Mouse (Mus musculus): Measurements from ENCODE around the gene Tmem44. TPM values are rescaled to one million over a fixed set of nuclear protein-coding genes. Genes with fewer than 3 reads are reported as not detected.

The Tmem44 gene
- polyA plus RNA-seq, 1 experiment, result not detected

DNA sequence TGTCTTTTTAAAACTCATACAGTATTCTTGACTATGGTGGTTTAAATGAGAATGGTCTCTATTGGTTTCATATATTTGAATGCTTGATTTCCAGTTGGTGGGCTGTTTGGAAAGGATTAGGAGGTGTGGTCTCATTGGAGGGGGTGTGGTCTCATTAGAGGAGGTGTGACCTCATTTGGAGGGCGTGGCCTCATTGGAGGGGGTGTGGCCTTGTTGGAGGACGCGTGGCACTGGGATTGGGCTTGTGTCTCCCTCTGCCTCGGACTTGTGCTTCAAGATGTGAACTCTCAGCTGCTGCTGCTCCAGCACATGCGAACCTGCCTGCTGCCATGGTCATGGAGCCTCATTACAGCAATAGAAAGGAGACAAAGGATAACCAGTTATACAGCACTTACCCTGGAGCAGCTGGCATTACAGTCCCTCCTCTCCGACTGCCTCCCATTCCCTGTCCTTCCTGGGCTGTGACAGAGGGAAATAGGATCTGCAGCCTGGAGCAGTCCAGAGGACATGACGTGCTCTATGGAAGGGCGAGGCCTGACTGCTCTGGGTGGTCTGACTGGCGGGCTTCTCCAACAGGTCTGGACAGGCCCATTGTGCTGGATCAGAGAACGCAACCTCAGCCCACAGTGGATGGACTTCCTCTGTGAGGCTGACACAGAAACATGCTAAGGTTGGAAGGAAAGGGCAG lies 28.2 kb downstream of the Tmem44 start:
- H3K27ac ChIP-seq (ENCODE audit: insufficient read depth, low read depth, low read length), result no peak overlapping the region
- no peak overlapping the region for H3K4me3 ChIP-seq (ENCODE audit: insufficient read depth, low read length)
- TF ChIP-seq POLR2A (IDR thresholded peaks at IDR 0.05; ENCODE audit: borderline replicate concordance, low read depth, low read length), result no peak
- no peak for TF ChIP-seq CTCF (IDR thresholded peaks at IDR 0.05; ENCODE audit: low read depth, low read length)
- H3K4me1 ChIP-seq (ENCODE audit: control insufficient read depth, insufficient read depth, low read length), result peaks cover 6% of the 10 kb centered on the region

DNA sequence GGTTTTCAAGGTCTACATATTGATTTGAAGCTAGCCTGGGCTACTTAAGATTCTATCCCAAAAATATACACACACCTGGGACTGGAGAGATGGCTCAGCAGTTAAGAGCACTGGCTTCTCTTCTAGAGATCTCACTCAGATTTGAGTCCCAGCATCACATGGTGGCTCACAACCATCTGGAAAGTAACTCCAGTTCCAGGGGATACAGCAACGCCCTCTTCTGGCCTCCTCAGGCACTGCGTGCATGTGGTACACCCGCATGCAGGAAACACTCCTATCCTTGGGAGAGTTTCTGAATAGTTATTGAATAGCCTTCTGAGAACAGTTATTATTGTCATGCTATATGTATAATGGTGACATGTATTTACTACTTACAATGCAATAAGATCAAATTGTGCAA lies 29.5 kb downstream of the Tmem44 start:
- Histone ChIP-seq H3K4me1 (ENCODE audit: control insufficient read depth, insufficient read depth, low read length) (peaks cover 6% of the 10 kb centered on the region), H3K27ac (ENCODE audit: insufficient read depth, low read depth, low read length) (no peak overlapping the region), H3K4me3 (ENCODE audit: insufficient read depth, low read length) (no peak overlapping the region)
- TF ChIP-seq POLR2A (IDR thresholded peaks at IDR 0.05; ENCODE audit: borderline replicate concordance, low read depth, low read length) (no peak), CTCF (IDR thresholded peaks at IDR 0.05; ENCODE audit: low read depth, low read length) (peak; percentile 37; the same call in 1 of the 2 replicates)

DNA sequence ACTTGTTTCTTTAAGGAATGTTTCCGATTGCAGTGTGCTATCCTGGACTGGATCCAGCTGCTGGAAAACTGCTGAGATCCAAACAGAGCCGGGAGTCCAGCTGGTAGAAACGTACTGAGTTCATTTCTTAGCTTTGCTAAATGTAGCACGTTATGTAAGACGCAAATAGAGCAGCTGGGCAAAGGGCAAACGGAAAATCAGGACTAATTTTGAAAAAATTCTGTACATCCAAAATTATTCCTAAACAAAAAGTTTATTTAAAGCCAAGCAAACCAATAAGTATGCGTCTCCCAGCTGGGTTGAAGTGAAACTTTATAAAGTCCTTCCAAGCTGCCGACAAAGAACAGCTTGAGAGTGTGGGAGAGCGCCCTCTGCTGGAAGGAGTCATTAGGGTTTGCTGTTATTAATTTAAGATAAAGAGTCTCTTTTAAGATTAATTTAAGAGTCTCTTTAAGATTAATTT lies 30.2 kb downstream of the Tmem44 start:
- TF ChIP-seq POLR2A (IDR thresholded peaks at IDR 0.05; ENCODE audit: borderline replicate concordance, low read depth, low read length), result no peak
- TF ChIP-seq CTCF (IDR thresholded peaks at IDR 0.05; ENCODE audit: low read depth, low read length), result peak; percentile 43
- Histone ChIP-seq H3K4me3 (ENCODE audit: insufficient read depth, low read length) (peak overlapping the region; percentile 28), H3K27ac (ENCODE audit: insufficient read depth, low read depth, low read length) (no peak overlapping the region), H3K4me1 (ENCODE audit: control insufficient read depth, insufficient read depth, low read length) (peaks cover 6% of the 10 kb centered on the region)

DNA sequence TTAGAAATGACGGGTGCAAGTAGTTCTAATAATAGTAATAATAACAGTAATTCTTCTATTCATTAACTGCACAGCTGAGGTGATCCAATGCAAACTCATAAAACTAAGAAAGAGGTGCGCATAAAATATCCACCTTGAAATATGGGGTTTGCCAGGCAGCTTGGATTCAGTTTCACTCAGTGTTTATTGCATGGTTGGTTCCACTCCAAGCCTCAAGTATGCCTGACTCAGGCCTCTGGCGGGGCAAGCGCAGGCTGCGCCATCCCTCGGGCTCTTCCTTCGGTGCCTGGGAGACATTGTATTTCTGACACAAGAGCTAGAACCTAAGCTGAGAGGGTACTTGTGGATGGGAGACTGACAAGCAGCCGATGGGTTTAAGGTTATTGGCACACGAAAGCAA lies 32.0 kb downstream of the Tmem44 start:
- Histone ChIP-seq H3K4me3 (ENCODE audit: insufficient read depth, low read length) (no peak overlapping the region), H3K4me1 (ENCODE audit: control insufficient read depth, insufficient read depth, low read length) (peaks cover 11% of the 10 kb centered on the region), H3K27ac (ENCODE audit: insufficient read depth, low read depth, low read length) (no peak overlapping the region)
- TF ChIP-seq POLR2A (IDR thresholded peaks at IDR 0.05; ENCODE audit: borderline replicate concordance, low read depth, low read length) (no peak), CTCF (IDR thresholded peaks at IDR 0.05; ENCODE audit: low read depth, low read length) (no peak)

DNA sequence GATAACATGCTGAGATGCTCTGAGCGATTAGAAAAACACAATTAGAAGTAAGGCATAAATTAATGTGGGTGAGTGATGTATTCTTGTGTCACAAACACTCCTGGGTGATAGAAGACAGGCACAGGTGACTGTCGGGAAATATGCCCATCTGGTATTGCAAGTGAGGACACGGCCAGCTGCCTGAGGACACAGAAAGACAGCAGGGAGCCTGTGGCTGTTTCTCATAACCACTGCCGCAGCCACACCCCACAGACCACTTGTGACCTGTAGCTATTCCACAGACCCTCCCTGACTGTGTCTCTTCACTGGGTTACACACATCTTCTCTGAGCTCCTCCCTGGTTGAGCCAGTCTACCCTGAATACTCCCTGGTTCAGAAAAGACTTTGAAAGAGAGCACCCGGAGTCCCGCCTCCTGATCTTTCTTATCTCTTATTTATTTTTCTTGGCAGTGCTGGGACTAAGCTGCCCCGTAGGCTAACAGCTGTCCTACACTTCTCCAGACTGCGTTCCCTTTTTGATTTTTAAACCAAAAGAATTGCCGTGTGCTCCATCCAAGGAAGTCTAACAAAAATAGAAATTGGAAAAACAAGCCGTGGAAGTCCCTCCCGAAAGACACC lies 32.9 kb downstream of the Tmem44 start:
- H3K4me3 ChIP-seq (ENCODE audit: insufficient read depth, low read length), result no peak overlapping the region
- H3K27ac ChIP-seq (ENCODE audit: insufficient read depth, low read depth, low read length), result no peak overlapping the region
- no peak for TF ChIP-seq CTCF (IDR thresholded peaks at IDR 0.05; ENCODE audit: low read depth, low read length)
- no peak for TF ChIP-seq POLR2A (IDR thresholded peaks at IDR 0.05; ENCODE audit: borderline replicate concordance, low read depth, low read length)
- H3K4me1 ChIP-seq (ENCODE audit: control insufficient read depth, insufficient read depth, low read length), result peaks cover 19% of the 10 kb centered on the region

DNA sequence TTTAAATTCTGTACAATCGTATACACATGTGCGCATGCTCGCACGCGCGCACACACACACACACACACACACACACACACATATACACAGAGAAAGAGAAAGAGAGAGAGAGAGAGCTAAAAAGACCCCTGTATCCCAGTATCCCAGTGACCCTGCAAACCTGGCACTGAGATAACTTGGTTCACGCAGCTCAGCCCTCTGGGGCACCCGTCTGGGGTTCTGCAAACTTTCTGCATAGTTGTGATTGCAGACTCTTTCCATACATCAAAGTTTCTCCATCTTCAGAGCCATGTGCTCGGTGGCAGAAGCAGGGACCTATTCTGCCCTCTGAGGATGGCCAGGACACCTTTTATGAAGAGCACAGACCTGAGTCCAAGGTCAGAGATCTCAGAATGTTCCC lies 33.6 kb downstream of the Tmem44 start:
- Histone ChIP-seq H3K27ac (ENCODE audit: insufficient read depth, low read depth, low read length) (no peak overlapping the region), H3K4me1 (ENCODE audit: control insufficient read depth, insufficient read depth, low read length) (peaks cover 26% of the 10 kb centered on the region), H3K4me3 (ENCODE audit: insufficient read depth, low read length) (no peak overlapping the region)
- no peak for TF ChIP-seq CTCF (IDR thresholded peaks at IDR 0.05; ENCODE audit: low read depth, low read length)
- TF ChIP-seq POLR2A (IDR thresholded peaks at IDR 0.05; ENCODE audit: borderline replicate concordance, low read depth, low read length), result no peak

DNA sequence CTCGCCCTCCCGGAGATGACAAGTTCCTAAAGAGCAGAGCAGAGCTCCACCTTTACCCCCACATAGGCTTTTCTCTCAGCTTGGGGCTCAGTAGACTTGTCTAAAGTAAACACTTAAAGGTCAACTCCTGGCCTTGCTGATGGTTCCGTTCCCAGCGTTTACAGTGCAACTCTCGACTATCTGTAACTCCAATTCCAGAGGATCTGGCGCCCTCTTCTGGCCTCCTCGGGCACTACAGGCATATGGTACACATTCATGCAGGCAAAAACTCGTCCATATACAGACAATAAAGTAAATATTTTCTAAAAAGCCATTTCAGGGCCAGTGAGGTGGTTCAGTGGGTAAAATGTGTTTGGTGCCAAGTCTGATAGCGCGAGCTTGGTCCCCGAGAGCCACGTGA lies 35.2 kb downstream of the Tmem44 start:
- H3K27ac ChIP-seq (ENCODE audit: insufficient read depth, low read depth, low read length), result no peak overlapping the region
- H3K4me1 ChIP-seq (ENCODE audit: control insufficient read depth, insufficient read depth, low read length), result peaks cover 30% of the 10 kb centered on the region
- no peak for TF ChIP-seq POLR2A (IDR thresholded peaks at IDR 0.05; ENCODE audit: borderline replicate concordance, low read depth, low read length)
- TF ChIP-seq CTCF (IDR thresholded peaks at IDR 0.05; ENCODE audit: low read depth, low read length), result peak; percentile 73
- no peak overlapping the region for H3K4me3 ChIP-seq (ENCODE audit: insufficient read depth, low read length)

DNA sequence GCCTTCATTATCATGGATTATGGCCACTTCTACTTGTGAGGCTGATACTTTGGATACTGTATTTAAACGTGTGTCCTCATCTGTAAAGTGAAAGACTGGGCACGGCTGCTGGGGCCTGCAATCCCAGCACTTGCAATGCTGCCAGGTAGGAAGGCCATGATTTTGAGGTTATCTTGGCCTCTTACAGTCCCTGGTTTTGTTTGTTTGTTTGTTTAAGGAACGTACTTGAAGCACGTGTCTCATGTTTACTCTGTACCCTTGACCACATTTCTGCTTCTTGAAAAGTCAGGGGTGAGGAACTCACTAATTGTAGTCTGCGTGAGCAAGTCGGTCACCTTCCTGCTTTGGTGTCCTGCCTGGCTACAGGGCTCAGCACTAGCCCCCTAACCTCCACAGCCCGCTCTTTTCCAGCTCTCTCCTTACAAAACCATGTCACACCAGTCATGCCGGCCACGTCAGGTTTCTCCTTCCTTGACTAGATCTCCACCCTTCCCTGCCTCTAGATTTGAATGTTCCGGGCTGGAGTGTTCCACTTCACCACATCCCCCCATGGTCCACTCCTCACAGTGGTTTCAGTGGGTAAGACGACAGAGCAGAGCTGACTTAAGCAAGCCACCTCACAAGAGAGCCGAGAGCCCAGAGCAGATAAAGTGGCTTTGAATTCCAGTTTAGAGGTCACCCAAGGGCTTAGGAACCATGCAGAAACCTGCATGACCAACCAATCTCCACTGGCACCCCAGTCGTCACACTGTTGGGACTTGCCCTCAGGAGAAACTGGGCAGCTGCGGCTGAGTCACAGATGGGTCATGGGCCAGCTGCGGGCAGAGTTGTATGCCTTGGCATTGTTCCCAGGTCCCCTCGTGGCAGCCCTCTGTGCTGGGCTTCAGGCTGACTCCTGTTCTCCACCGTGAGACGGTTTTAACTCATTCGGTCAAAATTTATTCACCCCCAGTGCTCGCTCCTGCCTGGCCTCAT lies 37.3 kb downstream of the Tmem44 start:
- Histone ChIP-seq H3K4me3 (ENCODE audit: insufficient read depth, low read length) (no peak overlapping the region), H3K27ac (ENCODE audit: insufficient read depth, low read depth, low read length) (peak overlapping the region; percentile 83), H3K4me1 (ENCODE audit: control insufficient read depth, insufficient read depth, low read length) (peaks cover 33% of the 10 kb centered on the region)
- TF ChIP-seq POLR2A (IDR thresholded peaks at IDR 0.05; ENCODE audit: borderline replicate concordance, low read depth, low read length) (no peak), CTCF (IDR thresholded peaks at IDR 0.05; ENCODE audit: low read depth, low read length) (no peak)

DNA sequence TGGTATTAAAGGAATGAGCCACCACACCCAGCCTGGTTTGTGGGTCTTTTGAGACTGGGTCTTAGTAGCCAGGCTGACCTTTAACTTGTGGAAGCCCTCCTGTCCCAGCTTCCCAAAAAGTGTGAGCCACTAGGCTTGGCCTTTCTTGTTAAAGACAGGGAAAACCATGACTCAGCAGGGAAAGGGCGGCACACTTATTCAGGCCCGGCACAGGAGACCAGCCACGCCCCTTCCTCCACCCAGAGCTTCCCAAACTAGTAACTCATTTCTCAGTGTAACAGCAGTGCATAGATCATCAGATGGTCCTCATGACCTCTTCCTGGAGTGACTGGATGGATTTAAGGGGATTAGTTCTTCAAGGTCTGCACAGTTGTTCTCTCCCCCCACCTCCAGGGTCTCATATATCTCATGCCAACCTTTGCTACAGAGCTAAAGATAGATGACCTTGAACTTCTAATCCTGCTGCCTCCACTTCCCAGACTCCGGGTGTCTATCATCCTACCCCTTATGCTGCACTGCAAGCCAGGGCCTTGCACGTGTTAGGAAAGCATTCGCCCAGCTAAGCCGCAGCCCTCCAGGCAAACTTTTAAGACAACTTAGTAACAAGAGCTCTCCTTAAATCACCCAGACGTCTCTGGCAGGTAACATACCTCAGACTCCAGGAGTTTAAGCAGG lies 38.1 kb downstream of the Tmem44 start:
- peak overlapping the region; percentile 83 for H3K27ac ChIP-seq (ENCODE audit: insufficient read depth, low read depth, low read length)
- TF ChIP-seq CTCF (IDR thresholded peaks at IDR 0.05; ENCODE audit: low read depth, low read length), result no peak
- no peak for TF ChIP-seq POLR2A (IDR thresholded peaks at IDR 0.05; ENCODE audit: borderline replicate concordance, low read depth, low read length)
- H3K4me3 ChIP-seq (ENCODE audit: insufficient read depth, low read length), result peak overlapping the region; percentile 11; the same call in 1 of the 2 replicates
- peaks cover 33% of the 10 kb centered on the region for H3K4me1 ChIP-seq (ENCODE audit: control insufficient read depth, insufficient read depth, low read length)
